Mouse (Mus musculus): ENCODE data around the gene Zfp110.
"Not testable (repeated sequence)": the region's sequence is repeated elsewhere in the genome, so short reads cannot be mapped to it uniquely, and the experiment has no call there.

Gene Zfp110

GRCm38 (mm10) chr7:12834162-12835120, at the start of gene Zfp110:
TSS of gene Zfp110 (plus strand) at chr7:12834761.
- peak; percentile 91 to 92 for DNase-seq

DNA sequence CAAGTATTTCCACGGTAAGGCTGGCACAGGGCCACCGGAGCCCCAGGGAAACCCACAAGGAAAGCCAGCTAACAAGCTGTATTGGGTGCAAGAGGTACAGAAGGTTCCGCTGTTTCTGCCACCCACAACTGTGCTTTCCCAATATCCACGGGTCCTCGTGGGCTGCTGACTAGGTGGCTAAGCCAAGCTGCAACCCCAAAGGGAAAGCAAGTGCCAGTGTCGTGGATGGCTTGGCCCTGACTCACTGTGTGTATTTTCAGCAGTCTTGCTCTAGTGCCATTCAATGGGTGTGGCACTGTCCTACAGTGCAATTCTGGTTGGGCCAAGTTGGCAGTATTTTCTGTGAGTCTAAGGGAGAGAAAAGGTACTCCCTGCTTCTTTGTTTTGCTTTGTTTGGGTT, 47.2 kb upstream of the Zfp110 start:
- DNase-seq, result no peak

DNA sequence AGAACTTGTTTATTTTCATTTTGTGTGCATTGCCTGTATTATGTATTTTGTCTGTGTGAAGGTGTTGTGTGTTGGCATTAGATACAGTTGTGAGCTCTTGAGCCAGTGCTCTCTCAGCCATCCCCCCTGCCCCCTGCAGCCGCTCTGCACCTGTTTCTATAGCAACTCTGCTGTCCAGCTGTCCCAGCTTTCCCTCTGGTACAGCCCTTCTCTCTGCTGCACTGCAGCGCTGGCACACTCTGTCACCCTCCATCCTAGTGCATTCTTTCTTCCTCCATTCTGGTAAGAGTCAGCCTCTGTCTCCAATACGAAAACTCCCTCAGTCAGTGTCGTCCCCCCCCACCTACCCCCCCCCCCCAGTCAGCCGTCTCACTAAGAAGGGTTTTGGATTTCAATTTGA, 46.5 kb upstream of the Zfp110 start:
- no peak for DNase-seq

DNA sequence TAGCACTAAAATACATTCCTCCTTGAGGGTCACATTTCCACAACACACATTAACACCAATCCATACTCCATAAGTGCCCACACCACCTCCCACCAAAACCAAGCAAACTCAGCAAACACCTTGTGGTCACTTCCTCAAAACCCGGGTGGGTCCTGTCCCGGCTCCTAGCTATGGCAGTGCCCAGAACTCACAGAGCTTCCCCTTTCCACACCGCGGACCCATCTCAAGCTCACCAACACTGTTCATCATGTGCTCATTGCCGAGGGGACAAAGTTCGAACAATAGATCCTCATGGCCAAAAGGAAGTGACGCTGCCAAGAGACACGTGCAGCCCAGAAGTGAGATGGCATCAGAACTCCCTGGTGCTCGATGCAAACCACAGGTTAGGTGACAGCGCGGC, 41.9 kb upstream of the Zfp110 start:
- DNase-seq, result not testable (repeated sequence)

DNA sequence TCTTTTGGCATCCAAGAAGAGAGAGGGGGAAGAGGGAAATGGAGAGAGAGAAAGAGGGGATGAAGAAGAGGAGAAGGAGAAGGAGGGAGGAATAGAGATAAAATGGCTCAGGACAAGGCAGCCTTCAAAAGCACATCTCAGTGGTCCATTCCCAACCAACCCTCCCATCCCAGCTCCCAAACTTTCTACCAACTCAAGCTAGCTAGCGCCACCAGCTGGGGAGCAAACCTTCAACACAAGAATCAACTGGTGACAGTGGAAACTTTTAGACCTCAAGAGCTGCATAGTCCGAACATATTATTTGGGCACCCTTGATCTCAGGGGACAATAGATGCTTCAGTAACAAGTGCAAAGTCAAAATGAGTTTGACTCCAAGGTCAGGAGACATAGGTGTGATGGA, 36.6 kb upstream of the Zfp110 start:
- no peak for DNase-seq

DNA sequence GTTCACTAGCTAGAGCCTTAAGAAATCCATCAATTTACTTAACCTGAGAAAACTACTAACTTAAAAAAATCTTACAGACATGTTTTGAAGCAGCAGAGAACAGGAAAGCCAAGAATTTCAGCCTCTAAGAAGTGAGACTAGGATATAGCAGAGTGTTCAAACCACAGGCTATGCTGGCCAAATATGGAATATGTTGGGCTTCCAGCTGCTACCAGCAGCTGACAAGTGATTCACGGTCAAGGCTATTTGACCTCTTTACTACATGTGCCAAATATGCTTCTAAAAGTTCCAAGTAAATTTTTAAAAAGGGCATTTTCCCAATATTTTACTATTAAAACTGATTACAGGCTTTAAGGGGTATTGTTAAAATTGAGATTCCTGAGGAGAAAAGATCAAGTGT, 35.0 kb upstream of the Zfp110 start:
- DNase-seq, result no peak

DNA sequence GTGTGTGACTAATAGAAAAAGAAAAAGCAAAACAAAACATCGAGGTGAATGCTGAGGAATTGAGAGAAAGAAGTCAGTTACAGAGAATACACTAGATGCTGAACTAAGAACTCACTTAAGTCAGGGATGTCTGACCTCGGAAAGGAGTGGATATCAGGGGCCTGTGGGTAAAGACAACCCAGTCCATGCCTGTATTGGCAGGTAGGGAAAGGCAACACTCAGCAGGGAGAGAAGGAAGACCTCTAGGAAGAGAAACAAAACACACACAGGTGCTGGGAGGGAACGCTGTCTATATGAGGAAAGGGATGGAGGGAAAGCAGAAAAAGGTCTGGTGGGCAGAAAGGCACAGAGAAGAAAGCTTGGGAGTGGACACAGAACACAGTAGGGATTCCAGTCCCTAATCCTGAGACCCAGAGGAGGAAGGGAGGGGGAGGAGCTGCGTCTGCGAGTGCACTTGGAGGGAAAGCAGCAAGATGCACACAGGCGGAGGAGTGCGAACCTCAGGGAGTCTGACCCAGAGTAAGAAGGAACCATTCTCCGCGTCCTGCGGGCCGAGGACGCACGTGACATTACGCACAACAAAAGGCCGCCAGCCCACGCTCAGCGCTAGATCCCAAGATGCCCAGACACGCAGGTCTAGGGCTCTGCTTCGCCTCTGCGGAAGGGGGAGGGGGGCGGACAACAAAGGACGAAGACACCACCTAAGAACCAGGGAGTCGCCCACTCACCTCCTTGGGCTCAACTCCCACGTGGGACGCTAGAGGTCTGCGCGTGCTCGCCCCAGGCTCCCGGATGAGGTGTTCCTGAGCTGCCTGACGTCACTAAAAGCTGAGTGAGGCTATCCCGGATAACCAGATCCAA, 31.5 kb upstream of the Zfp110 start, which contains the start of gene Zscan18:
Gene Zscan18, minus strand, starts transcription at position 770 of the 861 bp plus-strand sequence.
- peak; percentile 88 to 89 for DNase-seq

DNA sequence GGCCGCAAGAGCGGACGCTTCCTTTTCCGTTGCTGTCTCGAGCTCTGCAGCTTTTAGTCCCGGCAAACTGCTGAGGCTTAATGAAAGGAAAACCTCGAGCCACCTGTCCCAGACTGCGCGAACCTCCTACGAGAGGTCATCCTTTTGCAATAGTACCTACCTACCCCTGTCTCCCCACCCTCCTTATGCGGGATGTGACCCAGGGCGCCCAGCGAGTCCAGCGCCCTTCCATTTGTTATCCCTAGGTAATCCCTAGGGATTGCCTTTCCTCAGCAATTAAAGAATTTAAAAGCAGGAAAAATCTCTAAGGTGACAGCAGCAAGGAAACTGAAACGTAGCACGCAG, 30.9 kb upstream of the Zfp110 start:
- DNase-seq, result no peak

DNA sequence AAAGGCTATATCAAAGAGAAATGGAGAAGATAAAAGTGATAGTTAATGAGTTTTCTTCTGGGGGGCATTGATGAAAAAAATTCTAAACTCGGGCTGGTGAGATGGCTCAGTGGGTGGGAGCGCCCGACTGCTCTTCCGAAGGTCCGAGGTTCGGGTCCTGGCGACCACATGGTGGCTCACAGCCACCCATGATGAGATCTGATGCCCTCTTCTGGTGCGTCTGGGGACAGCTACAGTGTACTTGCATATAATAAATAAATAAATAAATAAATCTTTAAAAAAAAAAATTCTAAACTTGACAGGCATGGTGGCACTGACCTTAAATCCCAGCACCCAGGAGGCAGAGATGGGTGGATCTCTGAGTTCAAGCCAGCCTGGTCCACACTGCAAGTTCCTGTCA, 19.0 kb upstream of the Zfp110 start:
- peak in 1 of 2 experiments; percentile 27 for DNase-seq

DNA sequence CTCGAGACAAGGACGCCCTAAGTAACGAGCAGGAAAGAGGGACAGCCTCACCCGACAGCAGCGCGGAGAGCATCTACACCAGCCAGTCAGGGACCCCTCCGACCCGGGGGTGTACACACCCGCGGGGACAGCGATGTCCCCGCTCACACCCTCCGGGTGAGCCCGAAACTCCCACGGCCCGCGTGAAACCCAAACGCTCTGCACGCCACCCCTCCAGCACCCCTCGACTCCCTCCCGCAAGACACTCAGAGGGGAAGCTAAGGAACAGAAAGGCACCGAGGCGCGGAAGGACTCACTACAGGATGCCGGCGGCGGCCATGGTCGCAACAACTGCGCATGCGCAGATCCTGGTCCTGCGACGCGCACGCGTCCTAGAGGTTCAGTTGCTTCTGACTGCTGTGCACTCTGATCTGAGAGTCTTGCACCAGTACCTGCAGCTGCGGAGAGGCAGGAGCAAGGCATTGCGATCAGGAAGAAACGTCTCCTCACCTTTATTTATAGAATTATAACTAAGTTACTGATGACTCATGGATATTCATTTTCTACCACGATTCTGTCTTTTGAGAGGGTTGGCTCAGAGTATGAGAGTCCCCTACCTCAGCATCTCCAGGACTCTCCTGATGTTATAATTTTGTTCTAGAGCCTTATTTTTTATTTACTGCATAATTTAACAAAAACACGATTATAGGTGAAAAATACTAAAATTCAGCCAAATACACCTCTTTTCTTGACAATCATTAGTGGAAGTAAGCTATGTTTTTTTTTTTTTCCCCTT, 15.9 kb upstream of the Zfp110 start, which contains the start of gene Zfp329:
Gene Zfp329, minus strand, starts transcription at position 338 of the 775 bp plus-strand sequence.
- peak; percentile 95 to 96 for DNase-seq

DNA sequence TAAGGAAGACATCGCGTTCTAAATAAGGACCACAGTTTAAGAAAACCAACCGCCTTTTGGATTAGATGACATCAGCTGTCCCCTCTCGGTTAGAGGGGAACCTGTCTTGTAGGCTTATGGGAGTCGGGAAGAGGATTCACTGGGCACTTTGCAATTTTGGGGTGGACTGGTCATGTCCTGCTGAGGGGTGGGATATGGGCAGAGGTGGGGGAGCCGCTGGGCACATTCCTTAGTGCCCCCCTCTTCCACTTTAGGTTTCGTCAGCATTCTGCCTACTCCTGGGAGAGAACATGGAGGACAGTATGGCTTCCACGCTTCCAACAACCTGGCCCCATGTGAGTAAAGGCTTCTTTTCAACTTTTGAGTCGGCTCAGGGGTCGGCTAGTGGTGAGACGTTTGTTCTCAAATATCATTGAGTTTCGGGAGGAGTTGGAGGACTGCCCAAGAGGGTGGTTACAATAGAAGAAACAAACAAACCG, 671 bp downstream of the Zfp110 start:
- DNase-seq, result no peak

DNA sequence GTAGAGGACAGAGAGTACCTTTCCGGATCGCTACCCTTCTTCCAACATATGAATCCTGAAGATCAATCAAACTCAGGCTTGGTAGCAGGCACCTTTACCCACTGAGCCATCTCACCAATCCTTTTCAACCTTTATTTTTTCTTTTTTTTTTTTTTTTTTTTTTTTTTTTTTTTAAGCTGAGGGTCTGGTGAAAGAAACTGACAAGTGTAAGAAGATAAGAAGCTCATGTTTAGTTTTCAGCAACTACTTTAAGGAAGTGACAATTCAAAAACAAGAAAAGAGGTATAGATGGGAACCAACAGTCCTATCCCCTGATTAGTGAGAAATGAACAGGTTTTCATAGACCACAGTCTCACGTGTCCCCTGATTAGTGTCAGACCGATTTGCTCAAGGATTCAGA, 1.2 kb downstream of the Zfp110 start:
- no peak for DNase-seq

- peak in 1 of 2 experiments; percentile 21 for DNase-seq
These were observed 39.7 kb downstream of the Zfp110 start for GRCm38 (mm10) chr7:12874301-12874700.

DNA sequence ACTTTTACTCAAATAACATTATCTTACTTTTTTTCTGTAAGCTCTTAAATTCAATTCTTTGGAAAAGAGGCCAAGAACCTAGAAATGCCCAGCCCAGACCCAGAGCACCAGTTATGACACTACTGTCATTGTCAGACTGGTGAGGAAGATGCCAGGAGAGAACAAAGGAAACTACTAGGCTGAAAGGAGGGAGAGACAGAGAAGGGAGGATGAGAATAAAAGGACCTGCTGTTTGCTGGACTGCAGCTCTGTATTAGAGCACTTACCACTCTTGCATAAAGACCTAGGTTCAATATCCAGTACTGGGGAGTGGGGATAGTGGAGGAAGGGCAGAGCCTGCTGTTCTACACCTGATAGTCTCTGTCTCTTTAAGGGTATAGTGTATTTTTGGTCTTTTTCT, 45.5 kb downstream of the Zfp110 start:
- no peak for DNase-seq

GRCm38 (mm10) chr7:12880497-12880896, 45.9 kb downstream of the Zfp110 start:
- peak in 1 of 2 experiments; percentile 21 for DNase-seq

GRCm38 (mm10) chr7:12880911-12881660, 46.5 kb downstream of the Zfp110 start, which contains the start of gene Zfp128:
TSS of gene Zfp128 (plus strand) at chr7:12881177.
- DNase-seq, result peak; percentile 95 to 96

DNA sequence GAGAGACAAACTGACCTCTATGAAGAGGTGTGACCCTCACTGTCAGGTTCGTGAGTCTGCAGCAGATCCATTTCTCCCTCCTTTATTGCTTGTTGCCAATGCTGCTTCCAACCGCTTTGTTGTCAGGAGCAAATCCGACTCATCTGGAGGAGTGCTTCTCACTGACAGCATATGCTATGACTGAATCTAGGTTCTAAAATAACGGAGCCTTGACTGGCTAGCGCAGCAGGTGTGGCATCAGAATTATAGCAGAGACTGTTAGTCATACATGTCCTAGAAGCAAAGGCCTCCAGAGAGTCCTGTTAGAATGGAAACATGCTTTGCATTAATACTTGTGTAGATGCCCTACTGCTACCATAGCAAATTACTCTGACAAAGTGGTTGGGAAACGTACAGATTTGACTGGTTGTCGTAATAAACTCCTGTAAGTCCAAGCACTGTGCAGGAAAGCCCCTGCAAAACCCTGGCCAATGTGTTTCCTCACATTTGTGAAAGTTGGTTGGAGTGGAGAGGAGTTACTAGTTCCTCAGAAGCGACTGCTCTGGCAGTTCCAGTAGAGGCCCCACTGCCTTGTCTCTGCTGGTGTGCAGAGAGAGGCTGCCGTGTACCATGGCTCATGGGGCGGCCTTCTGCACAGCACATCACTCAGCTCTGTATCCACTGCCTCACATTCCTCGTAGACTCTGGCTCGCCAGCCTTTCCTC, 52.2 kb downstream of the Zfp110 start:
- DNase-seq, result no peak

GRCm38 (mm10) chr7:12887585-12887984, 53.0 kb downstream of the Zfp110 start:
- no peak for DNase-seq

- no peak for DNase-seq
These were observed 56.4 kb downstream of the Zfp110 start for GRCm38 (mm10) chr7:12890928-12891327.

DNA sequence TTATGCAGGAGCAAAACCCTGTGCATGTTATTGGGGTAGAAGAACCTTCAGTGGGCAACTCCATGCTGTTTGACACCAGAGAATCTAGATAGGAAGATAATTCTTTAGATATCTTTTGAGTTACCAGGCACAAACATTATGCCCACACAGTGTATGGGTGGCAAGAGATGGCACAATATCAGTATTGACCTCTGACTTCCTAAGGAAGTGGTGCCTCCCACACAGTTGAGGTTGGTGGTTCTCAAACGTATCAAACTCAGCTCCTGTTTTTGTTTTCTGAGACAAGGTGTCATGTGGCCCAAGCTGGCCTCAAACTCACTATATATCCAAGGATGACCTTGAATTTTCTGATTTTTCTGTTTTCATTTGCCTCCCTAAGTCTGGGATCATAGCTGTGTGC, 56.8 kb downstream of the Zfp110 start:
- no peak for DNase-seq
